Mouse (Mus musculus): ENCODE results near the gene Gucy2c. TPM values are rescaled to one million over a fixed set of nuclear protein-coding genes. Genes with fewer than 3 reads are reported as not detected.

The Gucy2c gene
- polyA plus RNA-seq, 1 experiment from 2014 or later, result 2.5 TPM

GRCm38 (mm10) chr6:136743729-136744128, 37.8 kb downstream of the Gucy2c start:
- Histone ChIP-seq H3K4me1 (replicated peaks; ENCODE audit: control insufficient read depth, insufficient read depth) (no peaks in the 10 kb centered on the region), H3K27me3 (ENCODE audit: control insufficient read depth, insufficient read depth, low read length) (no peaks in the 10 kb centered on the region), H3K27ac (replicated peaks) (no peak overlapping the region), H3K9me3 (ENCODE audit: control insufficient read depth, low read length) (no peaks in the 10 kb centered on the region), H3K9ac (ENCODE audit: low read length) (no peak overlapping the region), H3K36me3 (ENCODE audit: control insufficient read depth, insufficient read depth, low read length) (no peaks in the 10 kb centered on the region), H3K4me2 (replicated peaks; ENCODE audit: low read depth) (no peak overlapping the region), H3K4me3 (ENCODE audit: low read depth, low read length) (no peak overlapping the region)
- ATAC-seq (ENCODE audit: low FRiP score, low TSS enrichment), result no peak
- TF ChIP-seq EP300 (optimal IDR thresholded peaks at IDR 0.05), result no peak
- DNase-seq (ENCODE audit: low spot score), result no peak
- WGBS, result 63% methylated on average over 7 of the region's 7 CpGs

GRCm38 (mm10) chr6:136742352-136743118, 39.0 kb downstream of the Gucy2c start:
- H3K27me3 ChIP-seq (ENCODE audit: control insufficient read depth, insufficient read depth, low read length), result no peaks in the 10 kb centered on the region
- H3K4me2 ChIP-seq (replicated peaks; ENCODE audit: low read depth), result no peak overlapping the region
- no peak overlapping the region for H3K4me3 ChIP-seq (ENCODE audit: low read depth, low read length)
- no peak overlapping the region for H3K9ac ChIP-seq (ENCODE audit: low read length)
- WGBS, result 31% methylated on average over 10 of the region's 10 CpGs
- H3K9me3 ChIP-seq (ENCODE audit: control insufficient read depth, low read length), result no peaks in the 10 kb centered on the region
- ATAC-seq (ENCODE audit: low FRiP score, low TSS enrichment) (peak; percentile 83), DNase-seq (ENCODE audit: low spot score) (peak; percentile 86)
- H3K36me3 ChIP-seq (ENCODE audit: control insufficient read depth, insufficient read depth, low read length), result no peaks in the 10 kb centered on the region
- H3K4me1 ChIP-seq (replicated peaks; ENCODE audit: control insufficient read depth, insufficient read depth), result no peaks in the 10 kb centered on the region
- no peak overlapping the region for H3K27ac ChIP-seq (replicated peaks)
- TF ChIP-seq CTCF (IDR thresholded peaks at IDR 0.05; ENCODE audit: low read depth) (peak; percentile 98), EP300 (optimal IDR thresholded peaks at IDR 0.05) (no peak)

- H3K4me2 ChIP-seq (replicated peaks; ENCODE audit: low read depth), result no peak overlapping the region
- no peak overlapping the region for H3K4me3 ChIP-seq (ENCODE audit: low read depth, low read length)
- no peaks in the 10 kb centered on the region for H3K9me3 ChIP-seq (ENCODE audit: control insufficient read depth, low read length)
- H3K27ac ChIP-seq (replicated peaks), result no peak overlapping the region
- no peaks in the 10 kb centered on the region for H3K27me3 ChIP-seq (ENCODE audit: control insufficient read depth, insufficient read depth, low read length)
- TF ChIP-seq EP300 (optimal IDR thresholded peaks at IDR 0.05) (no peak), CTCF (IDR thresholded peaks at IDR 0.05; ENCODE audit: low read depth) (no peak)
- WGBS, result 82% methylated on average over 10 of the region's 10 CpGs
- no peak for DNase-seq (ENCODE audit: low spot score)
- no peak for ATAC-seq (ENCODE audit: low FRiP score, low TSS enrichment)
- no peak overlapping the region for H3K9ac ChIP-seq (ENCODE audit: low read length)
- H3K36me3 ChIP-seq (ENCODE audit: control insufficient read depth, insufficient read depth, low read length), result no peaks in the 10 kb centered on the region
- H3K4me1 ChIP-seq (replicated peaks; ENCODE audit: control insufficient read depth, insufficient read depth), result no peaks in the 10 kb centered on the region
Observed at GRCm38 (mm10) chr6:136741281-136741680, 40.3 kb downstream of the Gucy2c start.

- WGBS, result 74% methylated on average over 7 of the region's 7 CpGs
- H3K9me3 ChIP-seq (ENCODE audit: control insufficient read depth, low read length), result no peaks in the 10 kb centered on the region
- H3K27ac ChIP-seq (replicated peaks), result no peak overlapping the region
- TF ChIP-seq CTCF (IDR thresholded peaks at IDR 0.05; ENCODE audit: low read depth) (no peak), EP300 (optimal IDR thresholded peaks at IDR 0.05) (no peak)
- no peak for DNase-seq (ENCODE audit: low spot score)
- no peak overlapping the region for H3K4me2 ChIP-seq (replicated peaks; ENCODE audit: low read depth)
- H3K4me3 ChIP-seq (ENCODE audit: low read depth, low read length), result no peak overlapping the region
- no peaks in the 10 kb centered on the region for H3K4me1 ChIP-seq (replicated peaks; ENCODE audit: control insufficient read depth, insufficient read depth)
- ATAC-seq (ENCODE audit: low FRiP score, low TSS enrichment), result no peak
- H3K9ac ChIP-seq (ENCODE audit: low read length), result no peak overlapping the region
- no peaks in the 10 kb centered on the region for H3K27me3 ChIP-seq (ENCODE audit: control insufficient read depth, insufficient read depth, low read length)
- H3K36me3 ChIP-seq (ENCODE audit: control insufficient read depth, insufficient read depth, low read length), result no peaks in the 10 kb centered on the region
Observed at GRCm38 (mm10) chr6:136735766-136736165, 45.8 kb downstream of the Gucy2c start.

GRCm38 (mm10) chr6:136728144-136728543, 53.4 kb downstream of the Gucy2c start:
- 95% methylated on average over 14 of the region's 14 CpGs for WGBS
- H3K36me3 ChIP-seq (ENCODE audit: control insufficient read depth, insufficient read depth, low read length), result no peaks in the 10 kb centered on the region
- H3K9me3 ChIP-seq (ENCODE audit: control insufficient read depth, low read length), result no peaks in the 10 kb centered on the region
- no peaks in the 10 kb centered on the region for H3K27me3 ChIP-seq (ENCODE audit: control insufficient read depth, insufficient read depth, low read length)
- DNase-seq (ENCODE audit: low spot score) (no peak), ATAC-seq (ENCODE audit: low FRiP score, low TSS enrichment) (no peak)
- H3K4me2 ChIP-seq (replicated peaks; ENCODE audit: low read depth), result no peak overlapping the region
- no peak overlapping the region for H3K9ac ChIP-seq (ENCODE audit: low read length)
- H3K4me3 ChIP-seq (ENCODE audit: low read depth, low read length), result no peak overlapping the region
- TF ChIP-seq CTCF (IDR thresholded peaks at IDR 0.05; ENCODE audit: low read depth) (no peak), EP300 (optimal IDR thresholded peaks at IDR 0.05) (no peak)
- no peak overlapping the region for H3K27ac ChIP-seq (replicated peaks)
- H3K4me1 ChIP-seq (replicated peaks; ENCODE audit: control insufficient read depth, insufficient read depth), result no peaks in the 10 kb centered on the region

GRCm38 (mm10) chr6:136723171-136723570, 58.4 kb downstream of the Gucy2c start:
- H3K9ac ChIP-seq (ENCODE audit: low read length), result no peak overlapping the region
- TF ChIP-seq CTCF (IDR thresholded peaks at IDR 0.05; ENCODE audit: low read depth), result no peak
- TF ChIP-seq EP300 (optimal IDR thresholded peaks at IDR 0.05), result no peak
- no peak overlapping the region for H3K4me3 ChIP-seq (ENCODE audit: low read depth, low read length)
- DNase-seq (ENCODE audit: low spot score) (no peak), ATAC-seq (ENCODE audit: low FRiP score, low TSS enrichment) (no peak)
- H3K36me3 ChIP-seq (ENCODE audit: control insufficient read depth, insufficient read depth, low read length), result no peaks in the 10 kb centered on the region
- H3K27me3 ChIP-seq (ENCODE audit: control insufficient read depth, insufficient read depth, low read length), result no peaks in the 10 kb centered on the region
- no peak overlapping the region for H3K4me2 ChIP-seq (replicated peaks; ENCODE audit: low read depth)
- no peak overlapping the region for H3K27ac ChIP-seq (replicated peaks)
- H3K4me1 ChIP-seq (replicated peaks; ENCODE audit: control insufficient read depth, insufficient read depth), result no peaks in the 10 kb centered on the region
- 60% methylated on average over 3 of the region's 3 CpGs for WGBS
- no peaks in the 10 kb centered on the region for H3K9me3 ChIP-seq (ENCODE audit: control insufficient read depth, low read length)

All from stomach, postnatal 0 days (tissue).